Mouse (Mus musculus): ENCODE results near the gene Camk1d.
A peak's percentile ranks its signal among the peaks of the same experiment; 100 is the strongest.
"Not testable (repeated sequence)": the region's sequence is repeated elsewhere in the genome, so short reads cannot be mapped to it uniquely, and the experiment has no call there.

The Camk1d gene

DNA sequence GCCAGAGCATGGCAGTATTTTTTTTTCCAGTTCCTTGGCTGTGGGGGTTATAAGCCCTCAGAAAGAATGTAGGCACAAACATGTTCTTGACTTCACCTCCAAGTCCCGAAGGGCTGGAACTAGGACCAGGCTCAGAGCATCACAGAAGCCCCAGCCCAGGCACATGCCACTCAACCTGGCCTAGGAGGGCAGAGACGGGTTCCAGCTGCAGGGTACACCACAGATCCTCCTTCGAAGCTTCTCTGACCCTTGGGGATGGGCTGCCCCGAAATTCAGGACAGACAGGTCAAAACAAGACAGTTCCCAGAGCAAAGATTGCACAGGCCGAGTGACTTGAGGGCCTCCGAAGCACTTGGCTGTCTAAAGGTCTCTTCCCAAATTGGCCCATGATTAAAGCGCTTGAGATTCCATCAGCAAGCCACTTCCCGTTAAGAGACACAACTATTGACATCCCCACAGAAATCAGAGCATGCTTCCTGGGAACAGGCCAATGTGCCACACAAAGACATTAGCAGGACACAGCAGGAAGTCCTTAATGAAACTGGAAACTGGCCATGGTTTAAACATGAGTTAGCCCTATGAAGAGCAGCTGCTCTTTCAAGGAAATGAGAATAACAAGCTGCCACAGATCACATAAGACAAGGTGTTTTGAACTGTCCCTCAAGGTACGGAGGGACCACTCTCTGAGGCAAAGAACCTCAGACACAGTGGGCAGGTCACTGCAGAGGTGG is 136.8 kb downstream of the Camk1d start:
- DNase-seq (ENCODE audit: low read depth, low spot score): no peak

GRCm38 (mm10) chr2:5572314-5573006 is 141.9 kb downstream of the Camk1d start:
- no peak for DNase-seq (ENCODE audit: low read depth, low spot score)

DNA sequence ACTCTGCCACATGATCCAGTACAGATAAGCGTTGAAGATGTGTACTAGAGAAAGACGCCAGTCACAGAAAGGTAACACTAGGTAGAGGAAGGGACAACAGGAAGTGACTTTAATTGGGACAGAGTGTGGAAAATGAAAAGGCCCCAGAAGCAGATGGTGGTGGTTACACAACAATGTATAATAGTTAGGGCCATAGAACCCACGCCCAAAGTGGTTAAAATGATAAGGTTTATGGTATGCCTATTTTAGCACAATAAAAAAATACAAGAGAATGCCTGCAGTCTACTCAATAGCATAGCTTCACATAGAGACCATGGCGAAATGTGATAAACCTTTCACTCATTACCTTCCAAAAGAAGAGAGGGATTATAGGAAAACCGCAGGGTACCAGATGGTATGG is 147.7 kb downstream of the Camk1d start:
- DNase-seq (ENCODE audit: low read depth, low spot score): no peak

DNA sequence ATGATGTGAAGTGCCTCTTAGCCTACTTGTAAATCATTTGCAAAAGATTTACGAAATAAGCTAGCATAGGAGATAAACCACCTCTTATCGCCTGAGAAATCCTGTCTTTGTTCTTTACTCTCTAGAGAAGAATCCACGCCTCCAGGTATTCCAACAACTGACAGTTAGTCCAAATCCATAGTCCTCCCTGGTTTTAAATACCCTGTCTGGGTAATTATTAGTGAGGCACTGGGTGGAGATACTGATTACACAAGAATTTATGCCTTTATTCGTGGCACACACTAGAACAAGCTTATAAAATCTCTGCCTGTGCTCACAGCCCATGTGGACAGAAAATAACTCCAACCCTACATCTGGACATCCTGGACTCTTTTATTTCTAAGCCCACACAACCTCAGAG is 150.6 kb downstream of the Camk1d start:
- DNase-seq (ENCODE audit: low read depth, low spot score): no peak

DNA sequence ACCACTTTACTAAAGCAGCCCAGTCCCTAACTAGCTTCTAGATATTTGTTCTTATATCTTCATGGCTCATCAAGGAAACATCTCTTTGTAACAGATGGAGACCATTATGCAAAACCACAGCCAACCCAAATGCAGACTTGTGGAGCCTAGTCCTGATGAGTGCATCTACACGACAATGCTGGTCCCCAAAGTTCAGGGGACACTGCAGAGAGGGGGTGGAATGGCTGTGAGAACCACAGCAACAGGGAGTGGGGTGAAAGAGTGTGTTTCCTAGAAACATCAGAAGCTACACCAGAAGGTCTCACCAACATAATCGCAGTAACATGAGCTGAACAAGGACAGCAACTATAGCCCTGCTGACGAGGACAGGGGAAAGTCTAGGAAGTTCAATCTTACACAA is 152.9 kb downstream of the Camk1d start:
- DNase-seq (ENCODE audit: low read depth, low spot score): no peak

- DNase-seq (ENCODE audit: low read depth, low spot score): no peak
Measured at GRCm38 (mm10) chr2:5553264-5553663, 161.1 kb downstream of the Camk1d start.

GRCm38 (mm10) chr2:5551758-5552255 is 162.5 kb downstream of the Camk1d start:
- DNase-seq (ENCODE audit: low read depth, low spot score): no peak

GRCm38 (mm10) chr2:5549334-5549733 is 165.0 kb downstream of the Camk1d start:
- DNase-seq (ENCODE audit: low read depth, low spot score): no peak

GRCm38 (mm10) chr2:5548872-5549271 is 165.4 kb downstream of the Camk1d start:
- DNase-seq (ENCODE audit: low read depth, low spot score): no peak

DNA sequence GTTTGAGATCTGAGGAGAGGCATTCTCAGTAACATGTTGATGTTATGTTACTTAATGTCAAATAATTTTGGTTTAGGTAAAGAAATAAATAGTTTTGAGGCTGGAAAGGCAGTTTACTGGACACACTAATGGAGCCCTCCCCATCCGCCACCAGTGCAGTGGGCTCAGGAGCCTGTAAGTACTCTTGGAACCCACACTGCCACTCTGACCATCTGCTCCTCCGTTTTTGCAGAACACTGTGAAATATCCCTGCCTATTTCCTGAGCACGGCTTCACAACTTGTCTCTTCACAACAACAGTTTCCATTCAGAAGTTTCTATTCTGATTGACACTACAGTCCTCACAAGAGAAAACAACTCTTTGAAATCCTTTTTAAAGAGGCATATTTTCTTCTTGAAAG is 173.4 kb downstream of the Camk1d start:
- DNase-seq (ENCODE audit: low read depth, low spot score): no peak

GRCm38 (mm10) chr2:5539894-5540293 is 174.4 kb downstream of the Camk1d start:
- DNase-seq (ENCODE audit: low read depth, low spot score): not testable (repeated sequence)

- no peak for DNase-seq (ENCODE audit: low read depth, low spot score)
Measured at GRCm38 (mm10) chr2:5533868-5534267, 180.4 kb downstream of the Camk1d start.

DNA sequence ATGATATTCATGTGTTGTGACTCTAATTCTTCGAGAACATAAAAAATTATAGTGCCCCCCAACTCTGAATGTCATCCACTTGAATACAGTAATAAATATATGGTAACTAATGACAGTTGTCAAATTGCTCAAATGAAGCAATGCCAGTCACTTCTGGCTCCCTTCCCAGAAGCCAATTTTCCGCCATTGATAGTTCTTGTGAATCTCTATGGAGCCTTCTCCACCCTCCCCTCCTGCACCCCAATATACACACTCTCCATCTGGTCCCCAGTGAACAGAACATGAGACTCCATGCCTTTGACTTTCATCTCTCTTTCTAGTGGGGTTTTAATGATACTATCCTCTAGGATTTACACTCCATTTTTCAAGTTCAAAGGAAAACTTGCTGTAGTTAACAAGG is 184.3 kb downstream of the Camk1d start:
- no peak for DNase-seq (ENCODE audit: low read depth, low spot score)

- DNase-seq (ENCODE audit: low read depth, low spot score): no peak
Measured at GRCm38 (mm10) chr2:5519221-5519669, 195.1 kb downstream of the Camk1d start.

- no peak for DNase-seq (ENCODE audit: low read depth, low spot score)
Measured at GRCm38 (mm10) chr2:5515106-5515505, 199.2 kb downstream of the Camk1d start.

DNA sequence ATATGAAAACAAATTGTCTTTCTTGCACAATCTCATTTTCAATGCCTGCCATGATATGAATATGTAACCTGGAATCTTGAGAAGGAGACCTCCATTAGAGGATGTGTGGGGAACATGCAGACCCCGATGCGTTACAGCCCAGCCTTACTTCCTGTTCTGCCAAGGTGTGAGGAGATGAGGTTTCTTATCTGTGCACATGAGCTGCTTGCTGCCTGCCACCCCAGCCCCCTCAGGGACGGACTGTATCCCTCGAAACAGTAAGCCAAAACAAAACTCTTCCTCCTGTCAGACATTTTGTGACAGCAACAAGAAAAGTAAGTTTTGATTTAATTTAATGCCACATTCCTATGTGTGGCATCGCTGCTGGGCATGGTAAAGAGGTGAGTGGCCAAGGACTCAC is 200.2 kb downstream of the Camk1d start:
- no peak for DNase-seq (ENCODE audit: low read depth, low spot score)

- no peak for DNase-seq (ENCODE audit: low read depth, low spot score)
Measured at GRCm38 (mm10) chr2:5513621-5514020, 200.7 kb downstream of the Camk1d start.

DNA sequence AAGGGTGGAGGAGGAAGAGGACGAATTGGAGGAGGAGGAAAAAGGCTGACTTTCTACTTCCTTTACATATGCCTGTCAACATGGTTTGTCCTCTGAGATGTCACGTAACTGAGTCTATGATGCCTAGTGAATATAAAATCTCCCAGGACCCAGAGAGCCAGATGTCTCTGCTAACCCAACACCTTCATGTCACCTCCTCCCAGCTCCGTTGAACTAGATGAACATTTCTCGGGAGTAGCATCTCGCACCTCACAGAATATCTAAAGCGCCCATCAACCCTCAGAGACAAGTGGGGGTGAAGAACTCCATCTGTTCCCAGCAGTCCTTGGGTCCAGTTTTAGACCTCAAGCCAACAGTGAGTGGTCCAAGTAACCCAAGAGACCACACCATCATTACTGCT is 204.3 kb downstream of the Camk1d start:
- DNase-seq (ENCODE audit: low read depth, low spot score): no peak

- DNase-seq (ENCODE audit: low read depth, low spot score): peak; percentile 6
Measured at GRCm38 (mm10) chr2:5499620-5500019, 214.7 kb downstream of the Camk1d start.

DNA sequence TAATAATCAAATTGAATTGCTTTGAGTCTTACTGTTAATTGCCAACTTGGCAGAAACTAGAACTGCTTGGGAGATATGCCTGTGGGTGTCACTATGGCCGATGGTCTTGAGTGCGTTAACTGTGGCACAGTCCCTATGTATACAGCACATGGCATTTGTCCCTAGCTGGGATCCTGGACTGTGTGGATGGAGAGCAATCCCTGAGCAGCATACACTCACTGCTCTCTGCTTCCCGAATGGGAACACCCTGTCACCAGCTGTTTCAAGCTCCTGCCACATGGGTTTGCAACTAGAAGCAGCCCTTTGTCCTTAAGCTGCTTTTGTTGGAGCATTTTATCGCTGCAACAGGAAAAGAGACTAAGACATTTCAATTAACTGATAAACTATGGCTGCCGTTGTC is 224.4 kb downstream of the Camk1d start:
- DNase-seq (ENCODE audit: low read depth, low spot score): no peak

DNA sequence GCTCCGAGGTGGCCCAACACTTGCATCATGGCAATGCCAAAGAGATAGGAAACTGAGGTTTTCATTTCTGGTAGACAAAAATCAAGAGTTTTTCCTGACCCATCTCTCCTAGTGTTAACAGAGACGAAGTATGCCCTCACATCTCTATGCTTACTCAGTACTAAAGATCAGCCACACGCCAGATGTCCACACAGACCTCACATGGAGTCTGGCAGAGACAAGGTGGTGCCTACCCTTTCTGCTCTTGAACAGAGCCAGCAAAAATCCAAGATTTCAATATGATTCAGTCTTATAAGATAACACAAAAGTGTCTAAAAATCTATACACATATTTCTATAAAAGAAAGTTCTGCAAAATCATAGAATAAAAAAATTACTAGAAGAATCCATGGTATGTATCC is 227.0 kb downstream of the Camk1d start:
- DNase-seq (ENCODE audit: low read depth, low spot score): no peak

DNA sequence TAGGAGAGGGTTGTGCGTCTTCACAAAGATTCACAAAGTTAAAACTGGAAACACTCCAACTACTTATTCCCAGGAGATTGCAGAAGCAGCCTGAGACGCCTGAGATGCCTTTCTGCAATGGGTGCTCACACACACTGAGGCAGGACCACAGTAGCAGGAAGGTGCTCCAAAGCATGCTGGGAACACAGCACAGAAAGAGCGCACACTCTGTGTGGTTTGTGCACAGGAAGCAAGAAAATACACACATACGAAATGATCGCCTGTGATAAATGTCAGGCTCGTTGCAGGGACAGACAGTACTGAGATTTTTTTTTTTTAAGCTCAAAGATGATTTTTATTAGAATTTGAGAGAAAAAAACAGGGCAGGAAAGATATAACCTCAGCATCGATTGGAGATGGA is 227.7 kb downstream of the Camk1d start:
- no peak for DNase-seq (ENCODE audit: low read depth, low spot score)

GRCm38 (mm10) chr2:5485786-5486185 is 228.5 kb downstream of the Camk1d start:
- DNase-seq (ENCODE audit: low read depth, low spot score): no peak
